Mouse (Mus musculus) adrenal gland, postnatal 25 days (tissue): ENCODE results near the gene Pard3. TPM values are rescaled to one million over a fixed set of nuclear protein-coding genes. Genes with fewer than 3 reads are reported as not detected.

Source experiments
- DNase-seq: peaks from one replicate; pipeline ENCODE4 v3.0.0; 2021; ENCODE audit warnings: mixed read lengths
- total RNA-seq: library from RNA; stranded (reverse); gene quantifications from 2 replicates; pipeline ENCODE4 v1.2.3, GENCODE M21; 2021

The Pard3 gene
- total RNA-seq, 1 experiment from 2014 or later: 48.5 TPM

GRCm38 (mm10) chr8:127293025-127293729 lies 229.5 kb downstream of the Pard3 start:
- DNase-seq: no peak

DNA sequence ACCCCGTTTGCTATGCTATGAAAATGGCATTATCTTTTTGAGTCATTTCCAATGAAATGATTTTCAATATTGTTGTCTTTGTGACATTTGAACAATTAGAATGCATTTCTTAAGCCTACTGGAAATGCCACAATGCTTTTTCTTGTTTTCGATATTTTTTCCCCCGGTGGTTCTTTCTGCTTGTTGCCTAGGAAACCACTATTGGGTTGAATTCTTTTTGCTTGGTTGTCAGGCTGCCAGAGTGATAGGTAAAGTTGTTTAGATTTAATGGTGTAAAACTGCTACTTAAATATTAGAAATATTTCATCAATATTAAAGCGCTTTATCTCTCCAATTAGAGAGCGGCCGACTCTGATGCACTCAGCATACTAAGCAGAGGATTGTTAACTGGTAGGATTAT lies 230.4 kb downstream of the Pard3 start:
- no peak for DNase-seq

DNA sequence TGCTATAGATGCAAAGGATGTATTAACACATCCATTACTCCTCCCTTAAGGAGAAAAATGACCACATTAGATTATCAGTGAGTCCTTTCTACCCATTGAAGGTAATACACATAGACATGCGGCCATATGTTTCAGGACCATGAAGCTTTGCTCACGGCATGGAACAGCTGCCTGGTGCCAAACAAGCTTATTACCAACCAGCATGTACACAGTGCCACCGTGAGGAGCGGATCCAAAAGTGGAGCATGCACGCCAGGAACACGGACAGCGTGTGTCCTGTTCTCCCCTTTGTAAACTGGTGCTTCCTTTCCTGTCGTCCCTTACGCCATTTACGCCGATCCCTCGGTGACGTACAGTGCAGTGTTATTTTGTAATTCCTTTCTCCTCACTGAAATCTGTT lies 232.2 kb downstream of the Pard3 start:
- DNase-seq: no peak

DNA sequence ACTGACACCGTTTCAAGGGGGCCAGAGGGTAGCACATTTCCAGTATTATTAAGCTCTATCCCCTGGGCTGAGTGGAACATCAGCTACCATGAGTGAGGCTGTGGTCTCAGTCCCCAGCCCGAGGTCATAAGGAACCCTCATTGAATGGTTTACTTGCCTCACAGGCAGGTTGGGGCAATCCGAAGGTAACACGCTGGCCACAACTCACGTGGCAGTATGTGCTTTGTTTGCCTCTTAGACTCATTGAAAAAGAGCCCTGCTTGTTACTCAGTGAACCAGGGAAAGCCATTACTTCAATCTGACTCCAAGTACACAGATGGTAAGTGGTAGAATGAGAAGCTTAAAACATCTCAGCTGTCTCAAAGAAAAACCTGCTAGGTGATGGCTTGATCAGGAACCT lies 236.8 kb downstream of the Pard3 start:
- no peak for DNase-seq

DNA sequence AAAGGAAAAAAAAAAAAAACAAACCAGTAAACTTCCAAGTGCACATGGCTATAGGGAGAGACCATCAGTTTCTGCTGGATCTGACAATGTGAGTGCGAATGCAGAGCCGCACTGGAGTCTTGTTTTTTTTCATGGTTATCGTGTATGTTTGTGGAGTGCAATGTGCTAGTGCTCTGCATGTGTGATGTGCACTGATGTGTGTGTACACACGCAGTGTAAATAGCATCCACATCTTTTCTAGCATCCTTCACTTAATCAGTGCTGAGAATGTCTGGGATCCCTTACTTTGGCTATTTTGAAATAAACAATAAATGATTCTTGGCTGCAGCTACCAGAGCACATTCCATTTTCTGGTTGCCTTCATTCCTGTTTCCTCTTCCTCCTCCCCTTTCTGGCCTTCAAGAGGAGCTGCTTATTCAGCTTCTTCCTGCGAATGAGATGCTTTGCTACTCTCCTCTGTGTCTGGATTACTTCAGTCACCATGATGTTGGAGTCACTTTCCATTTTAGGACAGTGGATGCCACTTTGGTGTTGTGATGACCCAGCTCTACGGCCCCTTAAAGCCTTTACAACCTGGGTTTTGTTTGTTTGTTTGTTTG lies 239.3 kb downstream of the Pard3 start:
- no peak for DNase-seq

DNA sequence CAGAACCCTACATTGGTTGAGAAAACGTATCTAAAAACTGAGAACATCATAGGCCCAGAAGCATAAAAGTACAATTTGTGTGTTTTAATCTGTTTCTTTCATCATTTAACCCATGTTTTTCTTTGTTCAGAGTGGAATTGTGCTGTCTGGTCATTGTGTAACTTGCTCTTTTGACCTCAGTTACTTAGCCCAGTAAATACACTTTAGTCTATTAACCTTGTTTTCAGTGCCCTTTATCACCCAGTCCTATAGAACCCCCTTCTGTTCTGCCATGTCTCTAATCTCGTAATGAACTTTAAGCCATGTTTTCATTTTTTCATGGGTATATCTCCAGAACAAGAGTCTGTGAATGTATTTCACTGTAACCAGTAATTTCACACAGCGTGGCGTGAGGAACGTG lies 243.3 kb downstream of the Pard3 start:
- no peak for DNase-seq

DNA sequence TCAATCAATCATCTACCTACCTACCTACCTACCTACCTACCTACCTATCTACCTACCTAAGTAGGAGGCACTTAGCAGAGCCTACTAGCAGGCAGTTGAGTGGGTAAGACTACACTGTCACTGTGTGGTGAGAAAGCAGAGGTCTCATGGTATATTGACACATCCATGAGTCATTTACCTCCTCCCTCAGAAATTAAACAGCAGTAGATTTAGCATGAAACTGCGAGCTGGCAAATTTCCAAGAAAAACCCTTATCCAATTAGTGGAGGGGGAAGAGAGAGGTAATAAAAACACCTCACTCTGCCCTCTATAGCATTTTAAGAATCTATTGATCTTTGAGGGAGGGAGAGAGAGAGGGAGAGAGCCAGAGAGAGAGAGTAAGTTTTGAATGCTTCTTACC lies 245.7 kb downstream of the Pard3 start:
- DNase-seq: no peak

DNA sequence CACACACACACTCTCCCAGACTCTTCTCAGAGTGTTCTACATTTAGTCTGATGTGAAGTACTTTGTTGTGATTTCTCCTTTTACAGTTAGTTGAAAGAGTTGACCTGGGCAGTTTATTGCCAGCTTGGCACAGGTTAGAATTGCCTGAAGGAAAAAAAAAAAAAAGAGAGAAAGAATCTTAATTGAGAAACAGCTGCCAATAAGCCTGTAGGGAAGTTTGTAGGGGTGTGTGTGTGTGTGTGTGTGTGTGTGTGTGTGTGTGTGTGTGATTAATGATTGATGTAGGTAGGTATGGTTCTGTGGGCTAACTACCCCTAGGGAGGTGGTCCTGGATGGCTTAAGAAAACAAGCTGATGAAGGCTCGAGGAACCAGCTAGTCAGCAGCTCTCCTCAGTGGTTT lies 252.1 kb downstream of the Pard3 start:
- no peak for DNase-seq

DNA sequence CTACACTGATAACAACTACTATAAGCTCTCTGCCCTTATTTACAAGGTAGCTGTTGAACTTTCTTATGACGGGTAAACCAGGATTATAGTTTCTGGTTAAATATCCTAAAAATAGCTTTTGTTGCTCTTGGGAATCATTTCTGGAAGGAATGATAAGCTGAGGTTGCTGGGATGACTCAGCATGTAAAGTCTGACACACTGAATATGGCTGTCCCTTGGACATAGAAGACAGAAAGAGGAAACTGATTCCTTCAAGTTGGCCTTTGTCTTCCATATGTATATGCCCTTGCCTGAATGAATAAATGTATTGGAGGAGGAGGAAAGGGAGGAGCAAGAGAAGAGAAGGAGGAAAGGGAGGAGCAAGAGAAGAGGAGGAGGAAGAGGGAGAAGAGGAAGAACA lies 254.2 kb downstream of the Pard3 start:
- no peak for DNase-seq

GRCm38 (mm10) chr8:127318377-127319159 lies 254.9 kb downstream of the Pard3 start:
- DNase-seq: no peak

GRCm38 (mm10) chr8:127320930-127321329 lies 257.2 kb downstream of the Pard3 start:
- DNase-seq: no peak

GRCm38 (mm10) chr8:127323583-127324360 lies 260.1 kb downstream of the Pard3 start:
- DNase-seq: no peak

DNA sequence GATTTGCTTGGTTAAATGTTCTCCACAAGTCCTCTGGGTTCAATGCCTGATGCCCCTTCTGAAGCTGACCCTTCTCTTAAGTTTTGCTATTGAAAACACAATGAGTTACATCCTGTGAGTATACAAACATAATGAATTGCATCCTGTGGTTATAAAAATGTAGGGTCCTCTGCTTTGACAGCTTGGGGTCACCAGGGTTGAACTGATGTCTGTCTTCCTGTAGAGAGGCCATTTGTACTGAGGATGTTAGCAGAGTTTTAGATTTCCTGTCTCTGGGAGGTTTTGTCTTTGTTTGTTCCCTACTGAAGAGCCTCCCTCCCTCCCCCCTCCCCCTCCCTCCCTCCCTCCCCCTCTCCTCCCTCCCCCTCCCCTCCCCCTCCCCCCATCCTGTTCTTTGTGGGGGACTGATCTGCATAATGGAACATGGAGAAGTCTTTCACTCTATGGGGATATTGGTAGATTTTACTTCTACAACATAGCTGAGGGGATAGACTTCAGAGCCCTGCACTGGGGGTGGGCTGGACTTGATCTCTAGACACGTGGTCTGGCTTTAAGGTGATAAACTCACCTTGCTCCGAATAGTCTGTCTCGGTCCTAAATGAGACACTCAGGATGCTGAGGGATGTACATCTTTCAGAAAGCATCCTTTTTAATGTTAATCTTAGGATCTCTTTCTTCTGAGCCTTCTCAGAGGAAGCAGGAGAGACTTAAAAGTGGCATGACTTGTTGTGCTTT lies 261.3 kb downstream of the Pard3 start:
- no peak for DNase-seq

DNA sequence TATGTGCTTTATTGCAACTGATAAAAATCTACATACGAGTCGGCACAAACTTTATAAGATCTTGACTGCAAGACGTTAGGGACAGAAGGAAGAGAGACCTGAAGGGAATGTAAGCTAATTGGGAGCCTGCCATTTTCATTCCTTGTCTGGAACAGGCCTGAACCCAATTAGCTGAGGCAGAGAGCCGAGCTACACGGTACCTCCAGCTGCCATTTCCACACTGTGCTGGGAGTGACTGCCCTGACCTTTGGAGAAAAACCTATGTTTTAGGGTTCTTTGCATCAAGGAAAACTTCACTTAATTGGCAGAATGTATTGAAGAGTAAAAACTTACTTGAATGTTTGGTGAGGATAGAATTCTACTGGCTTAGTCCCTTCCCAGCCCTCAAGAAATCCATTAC lies 262.1 kb downstream of the Pard3 start:
- DNase-seq: no peak

- no peak for DNase-seq
Observed at GRCm38 (mm10) chr8:127330258-127331187, 266.8 kb downstream of the Pard3 start.

GRCm38 (mm10) chr8:127331751-127332150 lies 268.1 kb downstream of the Pard3 start:
- DNase-seq: peak; percentile 68

DNA sequence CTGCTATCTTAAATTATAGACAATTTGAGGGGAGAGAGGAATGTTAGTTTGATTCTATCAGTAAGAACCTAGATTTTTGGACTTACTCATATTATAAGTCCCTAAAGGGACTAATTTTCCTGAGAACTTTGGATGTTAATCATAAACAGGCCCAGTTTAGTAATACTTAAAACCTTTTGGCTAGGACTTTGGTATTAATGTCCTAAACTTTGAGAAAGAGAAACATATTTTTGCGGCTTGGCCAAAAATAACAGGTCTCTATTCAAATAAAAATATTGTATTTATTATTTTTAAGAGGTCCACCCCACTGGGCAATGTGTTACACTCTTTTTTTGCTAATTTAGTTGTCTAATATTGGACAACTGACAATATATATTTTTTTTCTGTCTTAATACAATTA lies 271.5 kb downstream of the Pard3 start:
- no peak for DNase-seq

GRCm38 (mm10) chr8:127338183-127338582 lies 274.5 kb downstream of the Pard3 start:
- no peak for DNase-seq

GRCm38 (mm10) chr8:127341046-127341445 lies 277.4 kb downstream of the Pard3 start:
- no peak for DNase-seq

DNA sequence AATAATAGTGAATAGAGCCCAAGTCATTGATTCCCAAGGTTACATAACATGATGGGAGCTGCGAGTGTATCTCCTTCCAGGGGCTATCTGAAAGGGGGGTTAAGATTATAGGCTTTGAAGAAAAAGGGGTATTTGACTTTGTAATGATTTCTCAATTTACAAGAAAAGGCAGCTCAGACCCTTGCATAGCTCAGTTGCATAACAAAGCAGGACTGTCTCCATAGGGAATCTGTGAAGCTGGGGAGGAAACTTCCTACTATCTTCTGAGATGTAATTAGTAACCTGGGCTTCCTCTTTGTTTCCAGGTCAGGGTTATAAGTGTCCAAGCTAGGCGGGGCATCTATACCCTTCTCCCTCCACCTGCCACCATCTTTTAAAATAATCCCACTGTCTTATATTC lies 279.4 kb downstream of the Pard3 start:
- DNase-seq: no peak

DNA sequence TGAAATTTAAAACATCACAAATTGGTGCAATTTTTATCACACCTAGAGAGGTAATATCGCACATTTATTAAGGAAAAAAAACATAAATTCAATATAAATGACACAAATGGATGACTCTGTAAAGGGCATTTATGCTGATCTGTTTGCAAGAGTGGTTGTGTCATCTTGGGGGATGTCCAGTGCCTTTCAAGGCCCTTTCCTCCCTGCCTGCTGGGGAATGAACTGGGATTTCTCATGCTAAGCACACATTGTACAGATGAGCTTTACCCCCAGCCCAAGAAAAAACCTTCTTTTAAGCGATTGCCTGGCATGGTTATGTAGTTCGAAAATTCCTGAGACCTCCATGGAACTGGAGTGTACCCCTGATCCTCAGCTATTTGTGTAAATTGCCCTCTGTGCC lies 280.7 kb downstream of the Pard3 start:
- DNase-seq: peak; percentile 23
